Mouse (Mus musculus): ENCODE results near the gene Gm49392. TPM values are rescaled to one million over a fixed set of nuclear protein-coding genes. Genes with fewer than 3 reads are reported as not detected.

The Gm49392 gene
- polyA plus RNA-seq (2021; fragmentation: Nextera tagmentation) = 0.15 and 0.24 TPM in 2 replicates
- long read RNA-seq, experiment 1 = 0 reads
- long read RNA-seq, experiment 2 = 0 reads

DNA sequence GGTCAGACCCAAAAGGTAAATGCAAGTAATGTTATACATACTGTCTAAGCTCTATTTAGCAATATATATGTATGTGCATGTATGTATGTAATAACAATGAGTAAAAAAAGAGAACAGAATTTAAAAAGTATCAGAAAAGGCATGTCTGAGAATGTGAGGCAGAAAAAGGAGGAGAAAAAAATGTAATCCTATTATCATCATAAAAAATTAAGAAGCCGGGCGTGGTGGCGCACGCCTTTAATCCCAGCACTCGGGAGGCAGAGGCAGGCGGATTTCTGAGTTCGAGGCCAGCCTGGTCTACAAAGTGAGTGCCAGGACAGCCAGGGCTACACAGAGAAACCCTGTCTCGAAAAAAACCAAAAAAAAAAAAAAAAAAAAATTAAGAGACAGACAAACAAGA, at the start of gene Gm49392:
Gm49392 (minus strand) TSS at position 101 of the 400 bp plus-strand sequence.

DNA sequence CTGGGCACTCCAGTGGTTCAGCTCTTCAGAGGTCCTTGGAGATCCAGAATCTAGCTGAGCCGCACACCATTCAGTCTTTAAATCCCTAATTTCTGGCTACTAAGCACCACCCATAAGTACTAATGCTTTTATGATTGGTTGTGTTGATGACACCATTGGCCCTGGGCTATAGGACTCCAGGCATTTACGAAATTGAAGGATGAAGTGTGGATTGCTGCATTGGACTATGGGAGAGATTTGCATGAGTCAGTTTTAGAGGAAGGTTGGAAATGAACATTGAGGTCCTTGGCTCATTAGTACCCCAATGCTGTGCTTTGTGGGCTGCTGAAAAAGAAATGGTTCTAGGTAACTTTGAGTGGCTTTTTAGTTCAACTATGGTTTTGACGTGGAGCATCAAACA, 45.2 kb upstream of the Gm49392 start, which contains the start of gene Tpbpa:
Tpbpa (minus strand) TSS at position 101 of the 400 bp plus-strand sequence.

DNA sequence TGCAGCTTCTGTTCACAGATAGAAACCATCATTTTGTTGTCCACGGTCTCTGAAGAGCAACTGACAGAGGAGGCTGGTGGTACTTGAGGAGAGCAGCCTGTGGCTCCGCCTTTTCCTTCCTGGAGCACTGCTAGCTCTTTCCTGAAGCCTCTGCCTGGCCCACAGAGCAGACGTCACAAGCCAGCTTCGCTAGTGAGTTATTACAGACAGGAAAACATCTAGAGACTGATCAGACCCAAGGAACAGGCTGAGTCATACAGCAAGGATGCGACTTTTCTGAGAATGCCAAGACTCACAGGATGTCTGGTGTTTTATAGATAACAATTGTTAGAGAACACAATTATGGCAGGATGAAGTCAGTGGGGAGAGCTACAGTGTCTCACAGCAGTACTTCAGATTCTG, 39.8 kb upstream of the Gm49392 start, which contains the start of the genes Gm49391 and Ctla2a:
Gm49391 (minus strand) TSS at position 72 of the 402 bp plus-strand sequence.
Ctla2a (minus strand) TSS at position 126 of the 402 bp plus-strand sequence.

DNA sequence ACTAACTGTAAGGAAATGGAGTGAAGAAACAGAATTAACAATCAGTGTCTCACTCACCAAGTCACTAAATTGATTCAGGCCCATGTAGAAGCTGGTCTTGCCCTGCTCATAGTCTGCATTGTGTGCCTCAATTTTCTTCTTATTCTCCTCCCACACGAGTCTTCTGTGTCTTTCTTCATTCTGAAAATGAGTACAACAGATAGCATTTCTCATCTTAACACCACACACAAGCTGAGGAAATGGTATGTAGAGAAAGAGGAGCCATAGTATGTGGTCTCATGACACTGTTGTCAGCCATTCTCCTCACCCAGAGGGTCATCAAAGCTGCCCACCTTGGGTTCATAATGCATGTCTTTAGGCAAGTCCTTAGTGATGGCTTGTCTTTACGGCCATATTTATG, 38.8 kb upstream of the Gm49392 start, which contains the start of gene Gm49393:
Gm49393 (minus strand) TSS at position 101 of the 400 bp plus-strand sequence.

DNA sequence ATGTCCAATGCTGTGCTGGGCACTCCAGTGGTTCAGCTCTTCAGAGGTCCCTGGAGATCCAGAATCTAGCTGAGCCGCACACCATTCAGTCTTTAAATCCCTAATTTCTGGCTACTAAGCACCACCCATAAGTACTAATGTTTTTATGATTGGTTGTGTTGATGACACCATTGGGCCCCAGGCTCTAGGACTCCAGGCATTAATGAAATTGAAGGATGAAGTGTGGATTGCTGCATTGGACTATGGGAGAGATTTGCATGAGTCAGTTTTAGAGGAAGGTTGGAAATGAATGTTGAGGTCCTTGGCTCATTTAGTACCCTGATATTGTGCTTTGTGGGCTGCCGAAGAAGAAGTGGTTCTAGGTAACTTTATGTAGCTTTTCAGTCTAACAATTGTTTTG, 8.1 kb upstream of the Gm49392 start, which contains the start of gene Tpbpb:
Tpbpb (minus strand) TSS at position 101 of the 400 bp plus-strand sequence.

DNA sequence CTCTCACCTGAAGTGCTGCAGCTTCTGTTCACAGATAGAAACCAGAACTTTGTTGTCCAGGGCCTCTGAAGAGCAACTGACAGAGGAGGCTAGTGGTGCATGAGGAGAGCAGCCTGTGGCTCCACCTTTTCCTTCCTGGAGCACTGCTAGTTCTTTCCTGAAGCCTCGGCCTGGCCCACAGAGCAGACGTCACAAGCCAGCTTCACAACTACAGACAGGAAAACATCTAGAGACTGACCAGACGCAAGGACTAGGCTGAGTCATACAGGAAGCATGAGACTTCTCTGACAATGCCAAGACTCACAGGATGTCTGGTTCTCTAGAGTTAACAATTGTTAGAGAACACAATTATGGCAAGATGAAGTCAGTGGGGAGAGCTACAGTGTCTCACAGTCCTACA, 634 bp upstream of the Gm49392 start, which contains the start of gene Ctla2b:
Ctla2b (minus strand) TSS at position 120 of the 400 bp plus-strand sequence.

DNA sequence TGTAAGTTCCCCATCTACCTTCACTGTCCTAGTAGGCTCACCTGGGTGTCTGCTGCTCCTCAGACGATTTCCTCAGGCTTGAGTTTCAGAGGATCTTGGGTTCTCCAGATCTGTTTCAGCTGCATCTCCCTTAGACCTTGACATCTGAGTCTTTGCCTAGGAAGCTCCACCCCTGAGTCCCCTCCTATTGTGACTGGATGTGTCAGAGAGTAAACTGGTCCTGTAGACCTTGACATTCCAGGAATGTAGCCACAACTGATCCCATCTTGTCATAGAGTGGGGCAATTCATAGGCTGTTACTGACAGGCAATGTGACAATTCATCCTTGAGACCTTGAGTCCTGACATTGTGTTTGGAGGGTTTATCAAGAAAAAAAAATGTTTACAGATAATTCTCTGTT, 32.4 kb downstream of the Gm49392 start, which contains the start of gene 4930486L24Rik:
4930486L24Rik (minus strand) TSS at position 195 of the 400 bp plus-strand sequence.

DNA sequence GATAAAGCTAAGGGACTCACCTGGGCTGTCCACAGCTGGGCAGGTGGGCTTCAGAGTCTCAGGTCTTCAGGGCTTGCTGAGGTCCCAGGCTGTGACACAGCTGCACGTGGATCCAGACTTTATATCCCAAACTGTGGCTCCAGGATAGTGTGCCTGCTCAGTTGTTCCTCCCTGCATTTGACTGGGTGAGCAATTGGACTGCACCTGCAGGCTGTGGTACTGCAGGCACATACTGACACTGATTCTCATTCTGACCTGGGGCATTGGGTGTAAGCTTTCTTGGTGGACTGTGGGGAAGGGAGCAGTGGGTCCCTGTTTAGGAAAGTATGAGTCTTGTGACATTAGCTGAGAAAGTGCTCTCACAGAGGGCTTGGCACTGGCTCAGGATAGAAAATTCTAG, 93.9 kb downstream of the Gm49392 start, which contains the start of gene Ctsll3:
Ctsll3 (minus strand) TSS at position 101 of the 400 bp plus-strand sequence.

Other genes with a start within 250 kb of the Gm49392 start
- not detected in 2 replicates for gene BC051665, start 110.5 kb downstream of the Gm49392 start, polyA plus RNA-seq (2021; fragmentation: Nextera tagmentation)
- gene Ctsll3, start 94.0 kb downstream of the Gm49392 start, polyA plus RNA-seq (2021; fragmentation: Nextera tagmentation) = not detected in 2 replicates
- not detected in 2 replicates for gene 4930486L24Rik, start 32.4 kb downstream of the Gm49392 start, polyA plus RNA-seq (2021; fragmentation: Nextera tagmentation)
- gene Ctla2b, start 553 bp upstream of the Gm49392 start, polyA plus RNA-seq (2021; fragmentation: Nextera tagmentation) = 0.77 and 0.85 TPM in 2 replicates
- not detected in 2 replicates for gene Tpbpb, start 8.0 kb upstream of the Gm49392 start, polyA plus RNA-seq (2021; fragmentation: Nextera tagmentation)
- gene Gm49393, start 38.7 kb upstream of the Gm49392 start, polyA plus RNA-seq (2021; fragmentation: Nextera tagmentation) = not detected in 2 replicates
- gene Gm49391, start 39.7 kb upstream of the Gm49392 start, polyA plus RNA-seq (2021; fragmentation: Nextera tagmentation) = 0.55 and 0.75 TPM in 2 replicates
- 12.4 and 14.9 TPM in 2 replicates for gene Ctla2a, start 39.7 kb upstream of the Gm49392 start, polyA plus RNA-seq (2021; fragmentation: Nextera tagmentation)
- gene Tpbpa, start 45.1 kb upstream of the Gm49392 start, polyA plus RNA-seq (2021; fragmentation: Nextera tagmentation) = not detected in 2 replicates
- not detected in 2 replicates for gene Ctsj, start 109.1 kb upstream of the Gm49392 start, polyA plus RNA-seq (2021; fragmentation: Nextera tagmentation)
- not detected in 2 replicates for gene Ctsq, start 143.7 kb upstream of the Gm49392 start, polyA plus RNA-seq (2021; fragmentation: Nextera tagmentation)

Measured in left cerebral cortex, adult 6 months (tissue).